Mouse (Mus musculus) embryonic facial prominence, embryonic 10.5 days (tissue): ENCODE measurements at regions not wholly inside any gene's neighbourhood (a gene's known extent, or its start where the extent isn't known, plus 50 kb on each side); places are given as distances from the start of the nearest gene placed in this dataset.
A peak's percentile ranks its signal among the peaks of the same experiment; 100 is the strongest.

ENCODE experiments used
- DNase-seq: peaks from one replicate; pipeline ENCODE4 v3.0.0-alpha.2; 2017; ENCODE audit warnings: low spot score
- H3K27ac ChIP-seq: fragments of 300-500 bp; sonication (generic); replicated peaks from 2 replicates; pipeline ENCODE4 v1.5.1; 2016; ENCODE audit warnings: mild to moderate bottlenecking
- H3K27me3 ChIP-seq: fragments of 300-500 bp; sonication (generic); replicated peaks from 2 replicates; pipeline ENCODE4 v1.6.1; 2016; ENCODE audit warnings: low read depth, mild to moderate bottlenecking; ENCODE audit not compliant: poor library complexity, severe bottlenecking
- H3K36me3 ChIP-seq: fragments of 300-500 bp; sonication (generic); replicated peaks from 2 replicates; pipeline ENCODE4 v1.6.1; 2016; ENCODE audit warnings: mild to moderate bottlenecking, moderate library complexity
- H3K4me1 ChIP-seq: fragments of 300-500 bp; sonication (generic); 2 replicates; pipeline ENCODE4 v1.6.1; 2016
- H3K4me3 ChIP-seq: fragments of 300-500 bp; sonication (generic); 2 replicates; pipeline ENCODE4 v1.5.1; 2016; ENCODE audit warnings: mild to moderate bottlenecking, moderate library complexity
- H3K9me3 ChIP-seq: fragments of 300-500 bp; sonication (generic); 2 replicates; pipeline ENCODE4 v1.6.1; 2016; ENCODE audit warnings: mild to moderate bottlenecking
- WGBS: fragments of 180-500 bp; shearing (Covaris S2); methylation state at CpG from one replicate; pipeline ENCODE4 v1.1.7; 2016; 5-methylcytosine and 5-hydroxymethylcytosine counted together

- no peaks in the 10 kb centered on the region for H3K36me3 ChIP-seq
- peak overlapping the region; percentile 81 for H3K27ac ChIP-seq
- H3K4me3 ChIP-seq: no peak overlapping the region
- H3K4me1 ChIP-seq: peaks cover 18% of the 10 kb centered on the region
- H3K27me3 ChIP-seq: no peaks in the 10 kb centered on the region
- no peaks in the 10 kb centered on the region for H3K9me3 ChIP-seq
- peak; percentile 70 for DNase-seq
- 51% methylated on average over 17 of the region's 17 CpGs for WGBS
These were observed 139.3 kb upstream of the Bmper start for GRCm38 (mm10) chr9:23083562-23083961.

- Histone ChIP-seq H3K27me3 (no peaks in the 10 kb centered on the region), H3K36me3 (no peaks in the 10 kb centered on the region), H3K9me3 (no peaks in the 10 kb centered on the region), H3K4me1 (peaks cover 6% of the 10 kb centered on the region; the same call in 1 of the 2 replicates), H3K4me3 (no peak overlapping the region), H3K27ac (no peak overlapping the region)
- no peak for DNase-seq
- 93% methylated on average over 2 of the region's 2 CpGs for WGBS
These were observed 133.5 kb upstream of the Bmper start for GRCm38 (mm10) chr9:23089339-23089738.

- no peaks in the 10 kb centered on the region for H3K27me3 ChIP-seq
- H3K27ac ChIP-seq: peak overlapping the region; percentile 52
- H3K9me3 ChIP-seq: no peaks in the 10 kb centered on the region
- peaks cover 28% of the 10 kb centered on the region for H3K4me1 ChIP-seq
- no peaks in the 10 kb centered on the region for H3K36me3 ChIP-seq
- peak; percentile 43 for DNase-seq
- no peak overlapping the region for H3K4me3 ChIP-seq
- WGBS: 37% methylated on average over 11 of the region's 11 CpGs
These were observed 125.6 kb upstream of the Bmper start for GRCm38 (mm10) chr9:23097134-23097789.

GRCm38 (mm10) chr9:23101584-23101983, 121.3 kb upstream of the Bmper start:
- Histone ChIP-seq H3K27ac (0 out of 2 replicates have a peak overlapping the region, but pooled peaks have one; percentile 24), H3K27me3 (no peaks in the 10 kb centered on the region), H3K4me1 (peaks cover 28% of the 10 kb centered on the region), H3K9me3 (no peaks in the 10 kb centered on the region), H3K36me3 (no peaks in the 10 kb centered on the region), H3K4me3 (no peak overlapping the region)
- DNase-seq: no peak

- WGBS: 83% methylated on average over 9 of the region's 9 CpGs
- no peak for DNase-seq
- Histone ChIP-seq H3K4me3 (no peak overlapping the region), H3K9me3 (no peaks in the 10 kb centered on the region), H3K36me3 (no peaks in the 10 kb centered on the region), H3K27me3 (no peaks in the 10 kb centered on the region), H3K27ac (0 out of 2 replicates have a peak overlapping the region, but pooled peaks have one; percentile 24), H3K4me1 (peaks cover 23% of the 10 kb centered on the region)
These were observed 120.7 kb upstream of the Bmper start for GRCm38 (mm10) chr9:23101990-23102796.

- H3K4me1 ChIP-seq: no peaks in the 10 kb centered on the region
- H3K9me3 ChIP-seq: no peaks in the 10 kb centered on the region
- no peak overlapping the region for H3K4me3 ChIP-seq
- no peak overlapping the region for H3K27ac ChIP-seq
- no peak for DNase-seq
- H3K36me3 ChIP-seq: no peaks in the 10 kb centered on the region
- 80% methylated on average over 6 of the region's 6 CpGs for WGBS
- no peaks in the 10 kb centered on the region for H3K27me3 ChIP-seq
These were observed 111.4 kb upstream of the Bmper start for GRCm38 (mm10) chr9:23111500-23111899.

GRCm38 (mm10) chr9:23115026-23115425, 107.8 kb upstream of the Bmper start:
- no peaks in the 10 kb centered on the region for H3K9me3 ChIP-seq
- no peak overlapping the region for H3K4me3 ChIP-seq
- H3K27ac ChIP-seq: no peak overlapping the region
- H3K4me1 ChIP-seq: no peaks in the 10 kb centered on the region
- H3K27me3 ChIP-seq: no peaks in the 10 kb centered on the region
- no peaks in the 10 kb centered on the region for H3K36me3 ChIP-seq
- DNase-seq: no peak
- WGBS: 81% methylated on average over 5 of the region's 5 CpGs

- Histone ChIP-seq H3K4me3 (no peak overlapping the region), H3K27ac (no peak overlapping the region), H3K4me1 (no peaks in the 10 kb centered on the region), H3K27me3 (no peaks in the 10 kb centered on the region), H3K9me3 (no peaks in the 10 kb centered on the region), H3K36me3 (no peaks in the 10 kb centered on the region)
- 83% methylated on average over 5 of the region's 5 CpGs for WGBS
- DNase-seq: no peak
These were observed 107.3 kb upstream of the Bmper start for GRCm38 (mm10) chr9:23115540-23115939.

- H3K36me3 ChIP-seq: no peaks in the 10 kb centered on the region
- no peak for DNase-seq
- WGBS: 66% methylated on average over 1 of the region's 1 CpGs
- H3K9me3 ChIP-seq: no peaks in the 10 kb centered on the region
- no peak overlapping the region for H3K4me3 ChIP-seq
- H3K4me1 ChIP-seq: no peaks in the 10 kb centered on the region
- H3K27ac ChIP-seq: no peak overlapping the region
- no peaks in the 10 kb centered on the region for H3K27me3 ChIP-seq
These were observed 106.6 kb upstream of the Bmper start for GRCm38 (mm10) chr9:23116311-23116710.

GRCm38 (mm10) chr9:23119811-23120210, 103.1 kb upstream of the Bmper start:
- Histone ChIP-seq H3K27ac (no peak overlapping the region), H3K27me3 (no peaks in the 10 kb centered on the region), H3K36me3 (no peaks in the 10 kb centered on the region), H3K4me3 (no peak overlapping the region), H3K9me3 (no peaks in the 10 kb centered on the region), H3K4me1 (peaks cover 20% of the 10 kb centered on the region)
- no peak for DNase-seq
- 67% methylated on average over 4 of the region's 4 CpGs for WGBS

GRCm38 (mm10) chr9:23120814-23121213, 102.1 kb upstream of the Bmper start:
- H3K36me3 ChIP-seq: no peaks in the 10 kb centered on the region
- H3K9me3 ChIP-seq: no peaks in the 10 kb centered on the region
- H3K4me3 ChIP-seq: no peak overlapping the region
- H3K27ac ChIP-seq: no peak overlapping the region
- no peaks in the 10 kb centered on the region for H3K27me3 ChIP-seq
- DNase-seq: no peak
- peaks cover 29% of the 10 kb centered on the region for H3K4me1 ChIP-seq
- WGBS: 93% methylated on average over 2 of the region's 2 CpGs

GRCm38 (mm10) chr9:23122524-23122923, 100.4 kb upstream of the Bmper start:
- 72% methylated on average over 5 of the region's 5 CpGs for WGBS
- Histone ChIP-seq H3K36me3 (no peaks in the 10 kb centered on the region), H3K4me3 (no peak overlapping the region), H3K27ac (no peak overlapping the region), H3K9me3 (no peaks in the 10 kb centered on the region), H3K4me1 (peaks cover 46% of the 10 kb centered on the region), H3K27me3 (no peaks in the 10 kb centered on the region)
- DNase-seq: no peak

GRCm38 (mm10) chr9:23123452-23123851, 99.4 kb upstream of the Bmper start:
- Histone ChIP-seq H3K9me3 (no peaks in the 10 kb centered on the region), H3K4me3 (no peak overlapping the region), H3K36me3 (no peaks in the 10 kb centered on the region), H3K27ac (0 out of 2 replicates have a peak overlapping the region, but pooled peaks have one; percentile 19), H3K4me1 (peaks cover 52% of the 10 kb centered on the region), H3K27me3 (no peaks in the 10 kb centered on the region)
- no peak for DNase-seq
- 83% methylated on average over 3 of the region's 3 CpGs for WGBS
